Mouse (Mus musculus) erythroblast, embryonic 14.5 days (primary cell): ENCODE data around the gene Ksr1. TPM values are rescaled to one million over a fixed set of nuclear protein-coding genes. Genes with fewer than 3 reads are reported as not detected.

Source experiments
- H3K27me3 ChIP-seq: 2 replicates; pipeline ENCODE4 v1.6.1; 2012; ENCODE audit warnings: inconsistent platforms; ENCODE audit not compliant: control insufficient read depth
- H3K36me3 ChIP-seq: 2 replicates; pipeline ENCODE4 v1.6.1; 2012; ENCODE audit warnings: mild to moderate bottlenecking, inconsistent platforms; ENCODE audit not compliant: control insufficient read depth
- H3K4me1 ChIP-seq: 2 replicates; pipeline ENCODE4 v1.6.1; 2012; ENCODE audit warnings: inconsistent platforms; ENCODE audit not compliant: control insufficient read depth
- H3K4me3 ChIP-seq: replicated peaks from 2 replicates; pipeline ENCODE3; 2012; ENCODE audit warnings: moderate library complexity, mild to moderate bottlenecking, inconsistent platforms
- H3K9me3 ChIP-seq: 2 replicates; pipeline ENCODE4 v1.6.1; 2012; ENCODE audit warnings: low read length, inconsistent platforms, mixed read lengths; ENCODE audit not compliant: control insufficient read depth
- GATA1 ChIP-seq: IDR thresholded peaks from 2 replicates; pipeline ENCODE4 v1.6.1; 2012; ENCODE audit warnings: low read length, inconsistent platforms, mixed read lengths
- TAL1 ChIP-seq: IDR thresholded peaks from 3 replicates; pipeline ENCODE4 v1.6.1; 2012; ENCODE audit warnings: low read length, inconsistent platforms, mixed read lengths
- polyA plus RNA-seq: library from polyadenylated mRNA; stranded (reverse); fragments of >175 nt; gene quantifications from 2 replicates; pipeline ENCODE4 v1.2.3, GENCODE M21; 2012

Gene Ksr1
- polyA plus RNA-seq, 1 experiment, result 4.4 TPM

GRCm38 (mm10) chr11:79086787-79087186, 59.4 kb downstream of the Ksr1 start:
- Histone ChIP-seq H3K9me3 (no peaks in the 10 kb centered on the region), H3K4me1 (peaks cover 24% of the 10 kb centered on the region), H3K4me3 (no peak overlapping the region), H3K36me3 (no peaks in the 10 kb centered on the region), H3K27me3 (peaks cover 6% of the 10 kb centered on the region; the same call in 1 of the 2 replicates)
- no peak for TF ChIP-seq TAL1
- TF ChIP-seq GATA1, result no peak

DNA sequence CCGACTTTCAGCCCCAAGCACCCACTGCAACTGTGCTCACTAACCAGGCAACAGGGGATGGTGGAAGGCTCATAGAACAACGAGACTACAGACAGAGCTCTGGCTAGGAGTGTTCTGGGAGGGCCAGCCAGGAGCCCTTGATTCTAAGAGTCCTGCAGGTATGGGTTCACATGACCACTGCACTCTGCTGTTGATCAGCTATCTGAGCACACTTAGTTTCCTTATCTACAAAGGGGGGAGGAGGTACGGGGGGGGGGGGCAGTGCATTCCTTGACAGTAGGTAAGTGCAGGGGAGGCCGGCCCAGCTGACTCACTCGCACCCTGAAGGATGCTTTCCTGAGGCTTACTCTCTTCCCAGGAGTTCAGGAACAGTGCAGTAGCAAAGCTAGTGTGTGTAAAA, 61.1 kb downstream of the Ksr1 start:
- TF ChIP-seq GATA1, result no peak
- TF ChIP-seq TAL1, result no peak
- peaks cover 14% of the 10 kb centered on the region for H3K27me3 ChIP-seq
- H3K4me3 ChIP-seq, result no peak overlapping the region
- no peaks in the 10 kb centered on the region for H3K36me3 ChIP-seq
- H3K9me3 ChIP-seq, result no peaks in the 10 kb centered on the region
- H3K4me1 ChIP-seq, result peaks cover 24% of the 10 kb centered on the region

- Histone ChIP-seq H3K27me3 (peaks cover 14% of the 10 kb centered on the region), H3K4me1 (peaks cover 26% of the 10 kb centered on the region), H3K36me3 (no peaks in the 10 kb centered on the region), H3K4me3 (no peak overlapping the region), H3K9me3 (no peaks in the 10 kb centered on the region)
- TF ChIP-seq TAL1 (no peak), GATA1 (no peak)
These were observed 63.2 kb downstream of the Ksr1 start for GRCm38 (mm10) chr11:79083018-79083441.

DNA sequence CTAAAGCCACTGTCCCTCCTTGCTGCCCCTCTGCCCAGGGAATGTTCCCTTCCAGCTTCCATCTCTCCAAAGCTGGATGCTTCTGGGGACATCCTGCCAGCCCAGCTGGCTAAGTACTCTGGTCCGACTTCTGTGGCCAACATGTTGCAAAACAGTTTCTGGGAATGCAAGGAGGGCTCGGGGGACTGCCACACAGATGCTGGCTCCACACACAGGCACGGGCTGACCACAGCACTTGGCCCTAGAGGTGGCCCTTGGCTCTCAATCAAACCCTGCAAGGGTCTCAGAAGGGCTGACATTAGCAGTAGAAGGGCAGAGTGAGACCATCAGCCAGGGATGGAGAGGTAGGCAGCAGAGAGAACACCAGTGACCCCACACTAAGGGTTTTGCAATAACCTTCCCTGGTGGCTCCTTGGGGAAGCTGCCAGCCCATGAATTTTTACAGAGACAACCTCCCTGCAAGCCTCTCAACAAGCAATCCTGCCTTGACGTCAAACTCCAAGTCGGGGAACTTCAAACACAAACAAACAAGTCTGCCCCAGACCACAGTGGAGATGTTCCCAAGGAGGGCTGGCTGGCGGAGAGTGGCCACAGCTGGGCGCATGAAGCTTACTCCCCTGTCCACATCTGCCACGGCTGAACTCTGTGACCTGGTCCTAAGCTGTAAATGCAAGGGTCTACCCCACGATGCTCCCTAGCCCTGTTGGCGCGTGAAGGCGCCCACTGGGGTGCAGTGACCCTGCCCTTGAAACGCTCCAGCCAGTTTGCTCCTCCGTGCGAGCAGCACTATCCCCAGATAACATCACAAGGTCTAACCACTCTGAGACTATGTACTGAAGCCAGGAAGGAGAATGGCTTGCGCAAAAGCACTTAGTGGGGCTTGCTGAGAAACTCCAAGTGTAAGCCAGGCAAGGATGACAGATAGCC, 65.0 kb downstream of the Ksr1 start:
- Histone ChIP-seq H3K36me3 (no peaks in the 10 kb centered on the region), H3K4me3 (no peak overlapping the region), H3K27me3 (peaks cover 14% of the 10 kb centered on the region), H3K4me1 (peaks cover 19% of the 10 kb centered on the region), H3K9me3 (no peaks in the 10 kb centered on the region)
- TF ChIP-seq GATA1 (no peak), TAL1 (no peak)

GRCm38 (mm10) chr11:79080081-79080480, 66.1 kb downstream of the Ksr1 start:
- H3K4me3 ChIP-seq, result no peak overlapping the region
- TF ChIP-seq TAL1 (no peak), GATA1 (no peak)
- H3K36me3 ChIP-seq, result no peaks in the 10 kb centered on the region
- H3K4me1 ChIP-seq, result peaks cover 23% of the 10 kb centered on the region
- no peaks in the 10 kb centered on the region for H3K9me3 ChIP-seq
- peaks cover 14% of the 10 kb centered on the region for H3K27me3 ChIP-seq

DNA sequence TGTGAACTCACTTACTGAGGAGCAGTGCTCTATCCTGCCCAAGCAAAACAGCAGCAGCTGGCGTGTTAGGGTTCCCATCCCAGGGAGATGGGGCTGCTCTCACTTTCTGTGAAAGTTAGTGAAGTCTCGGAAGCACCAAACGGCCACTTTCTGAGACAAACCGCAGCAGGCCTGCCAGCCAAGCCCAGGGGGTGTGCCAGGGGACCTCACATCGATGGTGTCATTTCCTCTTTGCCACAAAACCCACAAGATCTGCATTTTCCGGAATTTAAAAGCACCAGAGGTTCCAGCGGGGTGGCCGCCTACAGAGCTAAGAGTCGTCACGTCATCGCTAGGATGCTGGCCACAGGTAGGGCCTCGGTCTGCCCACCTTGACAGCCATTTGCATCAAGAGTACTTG, 69.7 kb downstream of the Ksr1 start:
- Histone ChIP-seq H3K4me1 (peaks cover 56% of the 10 kb centered on the region), H3K4me3 (no peak overlapping the region), H3K9me3 (no peaks in the 10 kb centered on the region), H3K36me3 (peaks cover 26% of the 10 kb centered on the region), H3K27me3 (peaks cover 5% of the 10 kb centered on the region)
- no peak for TF ChIP-seq TAL1
- no peak for TF ChIP-seq GATA1

GRCm38 (mm10) chr11:79075044-79075443, 71.2 kb downstream of the Ksr1 start:
- no peaks in the 10 kb centered on the region for H3K27me3 ChIP-seq
- H3K9me3 ChIP-seq, result no peaks in the 10 kb centered on the region
- H3K36me3 ChIP-seq, result peaks cover 41% of the 10 kb centered on the region
- no peak for TF ChIP-seq TAL1
- no peak for TF ChIP-seq GATA1
- no peak overlapping the region for H3K4me3 ChIP-seq
- H3K4me1 ChIP-seq, result peaks cover 71% of the 10 kb centered on the region

DNA sequence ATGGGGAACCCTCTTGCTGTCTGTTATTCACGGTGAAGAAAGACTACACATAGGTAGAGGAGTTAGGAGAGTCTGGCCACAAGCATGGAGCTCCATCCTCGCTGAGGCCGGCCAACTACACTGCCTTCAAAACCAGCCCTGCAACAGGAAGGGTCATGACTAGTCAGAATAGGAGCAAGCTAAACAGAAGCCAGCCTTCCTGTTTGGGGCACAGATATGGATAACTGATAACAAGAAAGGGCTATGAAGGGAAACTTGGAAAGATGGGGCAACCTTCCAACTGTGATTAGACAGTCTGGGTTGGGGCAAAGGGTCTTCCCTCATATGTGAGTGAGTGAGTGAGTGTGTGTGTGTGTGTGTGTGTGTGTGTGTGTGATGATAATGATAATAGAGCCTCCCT, 71.6 kb downstream of the Ksr1 start:
- no peak overlapping the region for H3K4me3 ChIP-seq
- TF ChIP-seq TAL1 (no peak), GATA1 (peak; percentile 72)
- no peaks in the 10 kb centered on the region for H3K9me3 ChIP-seq
- H3K36me3 ChIP-seq, result peaks cover 45% of the 10 kb centered on the region
- no peaks in the 10 kb centered on the region for H3K27me3 ChIP-seq
- H3K4me1 ChIP-seq, result peaks cover 75% of the 10 kb centered on the region

GRCm38 (mm10) chr11:79073583-79073982, 72.6 kb downstream of the Ksr1 start:
- TF ChIP-seq TAL1 (no peak), GATA1 (no peak)
- peaks cover 55% of the 10 kb centered on the region for H3K36me3 ChIP-seq
- no peaks in the 10 kb centered on the region for H3K27me3 ChIP-seq
- no peaks in the 10 kb centered on the region for H3K9me3 ChIP-seq
- peaks cover 81% of the 10 kb centered on the region for H3K4me1 ChIP-seq
- H3K4me3 ChIP-seq, result peak overlapping the region; percentile 69
